In the genomic region with DNA sequence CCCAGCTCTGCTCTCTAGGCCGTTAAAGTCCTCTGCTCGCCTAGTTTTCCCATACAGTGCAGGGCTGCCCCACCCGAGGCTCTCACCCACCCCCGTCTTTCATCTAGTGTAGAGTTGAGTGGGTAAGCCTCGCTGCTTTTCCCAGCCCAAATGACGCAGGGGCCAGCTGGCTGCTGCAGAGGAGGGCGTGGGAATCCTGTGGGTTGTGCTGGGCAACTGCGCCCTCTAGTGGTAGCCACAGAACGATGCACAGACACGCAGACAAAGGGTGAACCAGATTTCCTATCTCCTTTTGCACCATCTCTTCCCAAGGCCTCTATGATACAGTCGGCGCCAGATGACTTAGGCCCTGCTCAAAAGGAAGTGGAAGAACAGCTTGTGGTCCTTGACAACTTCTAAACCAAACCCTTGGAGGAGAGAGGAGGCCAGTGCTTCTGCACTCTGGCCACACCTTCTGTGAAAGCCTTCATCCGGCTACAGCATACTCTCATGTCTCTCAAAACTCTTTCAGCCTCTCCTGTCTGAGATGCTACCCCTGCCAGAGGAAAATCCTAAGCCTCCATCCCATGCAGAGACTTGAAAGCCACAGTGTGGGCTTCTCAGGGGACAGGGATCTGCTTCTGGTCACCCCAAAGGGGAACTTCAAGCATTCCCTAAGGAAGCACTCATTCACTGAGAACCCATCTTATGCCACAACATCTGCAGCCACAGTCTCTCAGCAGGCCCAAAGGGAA, we compare ENCODE assay signal across 8 mouse cellular contexts. TPM values are rescaled to one million over a fixed set of nuclear protein-coding genes. Genes with fewer than 3 reads are reported as not detected.
DNase-seq lines count a peak whose midpoint lies in the region; ATAC-seq and TF ChIP-seq lines count a peak whose summit lies in the region.

No protein-coding gene starts in this region.

- TF ChIP-seq POLR2A in olfactory bulb, adult 2 months (IDR thresholded peaks at IDR 0.05; ENCODE audit: insufficient read depth, low read depth, low read length), result no peak

- no peaks in the 10 kb centered on the region for H3K36me3 ChIP-seq in G1E (replicated peaks)
- no peaks in the 10 kb centered on the region for H3K36me3 ChIP-seq in forebrain, postnatal 0 days (ENCODE audit: insufficient read depth)
- no peaks in the 10 kb centered on the region for H3K36me3 ChIP-seq in lung, embryonic 14.5 days (ENCODE audit: insufficient read depth)

- H3K4me2 ChIP-seq in forebrain, postnatal 0 days (ENCODE audit: low read depth), result peak overlapping the region; percentile 42
- peak overlapping the region; percentile 43 for H3K4me2 ChIP-seq in lung, embryonic 14.5 days

- no peak overlapping the region for H3K4me3 ChIP-seq in G1E (ENCODE audit: low read depth, low read length)
- no peak overlapping the region for H3K4me3 ChIP-seq in forebrain, postnatal 0 days (ENCODE audit: low read depth, low read length)
- no peak overlapping the region for H3K4me3 ChIP-seq in lung, embryonic 14.5 days (ENCODE audit: low read depth, low read length)
- no peak overlapping the region for H3K4me3 ChIP-seq in olfactory bulb, adult 2 months (ENCODE audit: insufficient read depth, low read depth, low read length)

- no peaks in the 10 kb centered on the region for H3K9me3 ChIP-seq in G1E (replicated peaks)
- no peaks in the 10 kb centered on the region for H3K9me3 ChIP-seq in forebrain, postnatal 0 days (ENCODE audit: low read length)
- H3K9me3 ChIP-seq in lung, embryonic 14.5 days (ENCODE audit: low read depth, low read length), result no peaks in the 10 kb centered on the region

- DNase-seq in G1E (ENCODE audit: low spot score), result peak; percentile 35
- peak; percentile 71 to 84 for DNase-seq in cerebellum, adult 18-20 months
- DNase-seq in forebrain, postnatal 0 days, result peak; percentile 95
- DNase-seq in heart, postnatal 4 days, result peak; percentile 91
- peak; percentile 84 to 90 for DNase-seq in layer of hippocampus, adult 8-10 months (ENCODE audit: low spot score in 2 of 2)
- peak; percentile 92 for DNase-seq in lung, embryonic 14.5 days
- DNase-seq in thymus, postnatal 0 days (ENCODE audit: low spot score), result peak; percentile 71

- H3K4me1 ChIP-seq in G1E (ENCODE audit: insufficient read depth, low read depth, low read length), result no peaks in the 10 kb centered on the region
- peaks cover 13% of the 10 kb centered on the region for H3K4me1 ChIP-seq in forebrain, postnatal 0 days (ENCODE audit: insufficient read depth)
- H3K4me1 ChIP-seq in lung, embryonic 14.5 days (ENCODE audit: insufficient read depth), result peaks cover 12% of the 10 kb centered on the region
- H3K4me1 ChIP-seq in olfactory bulb, adult 2 months (ENCODE audit: control insufficient read depth, insufficient read depth, low read length), result peaks cover 21% of the 10 kb centered on the region

- peaks cover 8% of the 10 kb centered on the region for H3K27me3 ChIP-seq in G1E (ENCODE audit: insufficient read depth, low read length)
- no peaks in the 10 kb centered on the region for H3K27me3 ChIP-seq in forebrain, postnatal 0 days (ENCODE audit: insufficient read depth, low read length)
- no peaks in the 10 kb centered on the region for H3K27me3 ChIP-seq in lung, embryonic 14.5 days (ENCODE audit: insufficient read depth, low read length)

- peak; percentile 97 for TF ChIP-seq CTCF in G1E (IDR thresholded peaks at IDR 0.05; ENCODE audit: low read depth, low read length)
- TF ChIP-seq CTCF in forebrain, postnatal 0 days (IDR thresholded peaks at IDR 0.05; ENCODE audit: low read depth), result peak; percentile 100
- peak; percentile 99 for TF ChIP-seq CTCF in lung, embryonic 14.5 days (IDR thresholded peaks at IDR 0.05; ENCODE audit: low read depth)
- peak; percentile 88 for TF ChIP-seq CTCF in olfactory bulb, adult 2 months (IDR thresholded peaks at IDR 0.05; ENCODE audit: insufficient read depth, low read depth, low read length)

- no peak for ATAC-seq in G1E (ENCODE audit: extremely low read depth, insufficient number of reproducible peaks, low FRiP score, poor library complexity, severe bottlenecking)
- ATAC-seq in forebrain, postnatal 0 days, result peak; percentile 92
- peak; percentile 70 for ATAC-seq in lung, embryonic 14.5 days (ENCODE audit: insufficient read depth)

- peak overlapping the region; percentile 35; the same call in 1 of the 2 replicates for H3K9ac ChIP-seq in forebrain, postnatal 0 days
- H3K9ac ChIP-seq in lung, embryonic 14.5 days, result no peak overlapping the region

- peak overlapping the region; percentile 67 for H3K27ac ChIP-seq in forebrain, postnatal 0 days (ENCODE audit: low read depth, low read length)
- H3K27ac ChIP-seq in lung, embryonic 14.5 days (ENCODE audit: low read depth), result no peak overlapping the region
- no peak overlapping the region for H3K27ac ChIP-seq in olfactory bulb, adult 2 months (ENCODE audit: insufficient read depth, low read depth, low read length)

- 5% methylated on average over 13 of the region's 13 CpGs for WGBS in forebrain, postnatal 0 days
- WGBS in lung, embryonic 14.5 days, result 7% methylated on average over 13 of the region's 13 CpGs
- WGBS in olfactory bulb, adult 2 months, result 7% methylated on average over 13 of the region's 13 CpGs

RNA-seq across cellular contexts. Expression of a gene that starts 49.3 kb away (rescaled TPM):
- total RNA-seq in G1E (2014; fragmentation: Nextera tagmentation) (not detected in 2 replicates), G1E (2017) (0.29 and 0.38 TPM in 2 replicates)
- polyA plus RNA-seq in G1E (2012), result 0.05 and 0.06 TPM in 2 replicates
- total RNA-seq in forebrain, postnatal 0 days (2014; rRNA removed), result 53.2 and 55.7 TPM in 2 replicates
- 20.8 and 21.0 TPM in 2 replicates for polyA plus RNA-seq in forebrain, postnatal 0 days (2015; fragmentation: Nextera tagmentation; extraction: Ambion mirVana)
- total RNA-seq in heart, postnatal 4 days (2021), result 100 to 1,000 TPM; 262 to 267 TPM
- total RNA-seq in layer of hippocampus, adult 8-10 months (2022), result 100 to 1,000 TPM; 242 to 284 (median 250) TPM
- polyA plus RNA-seq in lung, embryonic 14.5 days (2014; fragmentation: Nextera tagmentation; extraction: Ambion mirVana), result 271 and 297 TPM in 2 replicates
- 169 and 254 TPM in 2 replicates for polyA plus RNA-seq in olfactory bulb, adult 2 months (2012; ENCODE audit: insufficient read depth, insufficient read length, low replicate concordance, missing spikeins)
- 162 and 178 TPM in 2 replicates for polyA plus RNA-seq in thymus, postnatal 0 days (2015; fragmentation: Nextera tagmentation; extraction: Ambion mirVana)

Comparison
In these comparisons a context has a peak if more than half of its experiments do, and no peak if none do; other contexts are left out.
1. DNase-seq: peak in every context shown above with its lines; median percentile 95 in forebrain, postnatal 0 days; 92 in lung, embryonic 14.5 days; 91 in heart, postnatal 4 days; 87 in layer of hippocampus, adult 8-10 months; 78 in cerebellum, adult 18-20 months; 71 in thymus, postnatal 0 days; 35 in G1E.
2. RNA of a gene that starts 49.3 kb away (polyA plus RNA-seq): 271 to 297 TPM in lung, embryonic 14.5 days, 162 to 178 TPM in thymus, postnatal 0 days, 169 to 254 TPM in olfactory bulb, adult 2 months and 20.8 to 21.0 TPM in forebrain, postnatal 0 days; 0.05 to 0.06 TPM in G1E; every median in the first group is over 10 times any median in the second.
3. Peak in every context shown above with its lines, with median percentiles within 50 percentile points of each other: CTCF ChIP-seq.